Mouse (Mus musculus): Measurements from ENCODE around the gene Fbxo48.

Gene Fbxo48

DNA sequence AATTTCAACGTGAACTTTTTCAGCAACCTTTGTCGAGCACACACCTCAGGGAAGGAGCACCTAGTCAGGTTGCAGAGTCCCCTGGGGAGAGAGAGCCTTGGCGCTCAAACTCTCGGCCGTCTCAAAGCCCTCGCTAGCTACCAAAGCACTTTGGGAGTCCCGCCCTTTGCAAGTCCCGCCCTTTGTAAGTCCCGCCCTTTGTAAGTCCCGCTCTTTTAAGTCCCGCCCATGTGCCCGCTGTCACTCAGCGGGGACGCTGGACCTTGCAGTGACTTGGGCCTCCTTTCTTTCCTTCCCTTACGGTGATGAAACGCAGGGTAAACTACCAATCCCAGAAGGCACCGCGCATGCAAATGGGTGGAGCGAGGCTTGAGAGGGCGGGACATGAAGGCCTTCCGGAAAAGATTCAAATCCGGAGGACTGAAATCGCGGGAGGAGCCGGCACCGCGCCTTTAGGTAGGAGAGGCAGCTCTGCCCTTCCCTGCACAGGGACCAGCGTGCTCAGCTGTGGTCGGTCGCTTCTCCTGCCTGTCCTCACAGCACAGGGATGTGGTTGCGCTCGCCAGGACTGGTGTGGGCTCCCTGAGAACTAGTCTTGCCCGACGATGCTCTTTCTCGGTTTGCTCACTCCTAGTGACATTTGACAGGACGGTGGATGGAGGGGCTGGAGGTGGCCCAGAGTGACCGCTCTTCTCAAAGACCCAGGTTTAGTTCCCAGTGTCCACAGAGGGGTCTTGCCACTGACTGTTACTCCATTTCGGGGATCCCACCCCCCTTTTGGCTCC, at the start of gene Fbxo48:
TSS of gene Fbxo48 (plus strand) at position 400 of the 785 bp plus-strand sequence.
- DNase-seq (ENCODE audit: low read depth, low spot score): peak; percentile 99

DNA sequence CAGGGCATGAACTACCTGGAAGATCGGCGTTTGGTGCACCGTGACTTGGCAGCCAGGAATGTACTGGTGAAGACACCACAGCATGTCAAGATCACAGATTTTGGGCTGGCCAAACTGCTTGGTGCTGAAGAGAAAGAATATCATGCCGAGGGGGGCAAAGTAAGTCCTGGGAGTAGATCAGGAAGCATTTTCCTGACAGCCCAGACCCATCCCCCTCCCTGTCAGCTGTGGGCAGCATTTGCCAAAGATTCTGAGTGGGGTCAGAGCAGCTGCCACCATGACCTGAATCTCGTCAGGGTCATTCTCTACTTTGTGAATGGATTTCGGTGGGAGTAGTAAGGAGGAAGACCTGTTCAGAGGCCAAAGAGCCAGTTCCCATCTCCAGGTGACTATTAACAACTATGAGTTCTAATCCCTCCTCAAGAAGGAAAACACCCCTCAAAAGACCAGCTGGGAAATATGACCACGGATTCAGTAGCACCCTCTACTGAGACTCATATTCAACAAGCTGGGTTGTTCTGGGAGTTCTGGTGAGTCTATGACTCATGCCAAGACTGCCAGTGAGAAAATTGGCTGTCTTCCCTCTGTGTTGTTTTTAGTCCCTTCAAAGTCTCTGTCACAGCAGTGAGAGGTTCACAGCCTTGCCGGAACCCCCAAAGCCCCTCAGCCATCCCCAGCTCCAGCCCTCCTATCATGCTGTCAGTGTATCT, 46.7 kb upstream of the Fbxo48 start:
- DNase-seq (ENCODE audit: low read depth, low spot score): no peak

GRCm38 (mm10) chr11:16905012-16905332, 46.2 kb upstream of the Fbxo48 start:
- DNase-seq (ENCODE audit: low read depth, low spot score): no peak

DNA sequence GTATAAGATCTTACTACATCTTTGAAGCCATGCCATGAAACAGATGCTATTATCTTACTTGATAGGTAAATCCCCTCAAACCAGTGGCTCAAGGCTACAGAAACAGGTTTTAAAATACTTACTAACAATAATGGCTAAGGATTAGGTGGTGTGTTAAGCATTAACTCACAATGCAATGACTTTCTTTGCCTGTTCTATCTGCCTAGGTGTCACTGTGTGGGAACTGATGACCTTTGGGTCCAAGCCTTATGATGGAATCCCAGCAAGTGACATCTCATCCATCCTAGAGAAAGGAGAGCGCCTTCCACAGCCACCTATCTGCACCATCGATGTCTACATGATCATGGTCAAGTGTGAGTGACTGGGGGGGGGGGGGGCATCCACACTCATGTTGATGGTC, 44.6 kb upstream of the Fbxo48 start:
- no peak for DNase-seq (ENCODE audit: low read depth, low spot score)

DNA sequence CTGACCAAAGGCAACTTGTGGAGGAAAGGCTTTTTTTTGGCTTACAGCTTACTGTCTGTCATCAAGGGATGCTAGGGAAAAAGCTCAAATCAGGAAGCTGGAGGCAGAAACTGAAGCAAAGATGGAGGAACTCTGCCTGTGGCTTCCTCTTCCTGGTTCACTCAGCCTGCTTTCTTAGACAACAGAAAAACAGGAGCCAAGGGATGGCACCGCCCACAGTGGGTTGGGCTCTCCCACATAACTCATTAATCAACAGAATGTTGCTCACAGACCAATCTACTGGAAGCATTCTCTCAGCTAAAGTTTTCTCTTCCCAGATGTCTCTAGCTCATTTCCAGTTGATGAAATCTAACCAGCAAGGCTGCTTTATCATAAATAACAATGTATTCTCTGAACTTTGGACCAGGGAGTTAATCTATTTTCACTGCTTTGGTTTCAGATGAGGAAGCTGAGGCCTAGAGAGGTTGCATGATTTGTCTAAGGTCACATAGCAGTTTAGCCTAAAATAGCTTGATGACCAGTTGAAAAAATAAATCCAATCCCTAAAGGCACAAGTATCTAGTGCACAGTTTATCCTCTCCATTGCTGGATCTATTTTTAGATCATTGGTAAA, 43.6 kb upstream of the Fbxo48 start:
- DNase-seq (ENCODE audit: low read depth, low spot score): no peak

DNA sequence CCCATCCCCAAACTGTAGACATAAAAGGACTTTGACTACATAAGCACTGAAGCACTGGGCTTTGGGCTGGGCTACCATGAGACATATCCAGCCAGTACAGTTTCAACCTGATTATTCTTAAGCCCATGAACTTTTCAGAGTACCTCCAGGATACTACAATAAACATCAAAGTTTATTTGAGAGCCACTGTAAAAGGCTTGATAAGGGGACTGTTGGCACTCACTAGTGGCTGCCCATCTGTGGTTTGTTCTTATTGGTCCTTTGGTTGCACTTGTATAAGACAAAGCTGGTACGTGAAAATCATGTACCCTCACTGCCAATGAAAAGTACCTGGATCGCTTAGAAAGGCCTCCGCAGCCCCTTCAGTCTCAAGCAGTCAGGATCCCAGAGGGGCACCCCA, 36.4 kb upstream of the Fbxo48 start:
- no peak for DNase-seq (ENCODE audit: low read depth, low spot score)

- DNase-seq (ENCODE audit: low read depth, low spot score): no peak
Measured at GRCm38 (mm10) chr11:16915850-16916249, 35.3 kb upstream of the Fbxo48 start.

DNA sequence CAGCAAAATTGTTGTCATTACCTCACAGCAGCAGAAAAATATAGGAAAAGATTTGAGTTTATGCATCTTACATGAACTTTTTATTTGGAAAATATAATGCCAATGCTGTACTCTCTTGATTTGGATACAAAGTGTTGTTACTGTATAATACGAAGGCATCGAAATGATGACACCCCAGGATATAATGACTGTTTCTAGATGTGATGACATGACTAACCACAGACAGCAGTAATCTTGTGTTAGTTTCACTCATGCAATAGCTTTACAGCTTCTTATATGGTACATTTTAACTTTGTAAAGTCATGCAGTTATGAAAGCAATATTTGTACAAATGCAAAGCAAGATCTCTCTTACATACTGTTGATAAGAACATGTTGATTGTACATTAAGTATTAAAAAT, 33.7 kb upstream of the Fbxo48 start:
- DNase-seq (ENCODE audit: low read depth, low spot score): no peak

DNA sequence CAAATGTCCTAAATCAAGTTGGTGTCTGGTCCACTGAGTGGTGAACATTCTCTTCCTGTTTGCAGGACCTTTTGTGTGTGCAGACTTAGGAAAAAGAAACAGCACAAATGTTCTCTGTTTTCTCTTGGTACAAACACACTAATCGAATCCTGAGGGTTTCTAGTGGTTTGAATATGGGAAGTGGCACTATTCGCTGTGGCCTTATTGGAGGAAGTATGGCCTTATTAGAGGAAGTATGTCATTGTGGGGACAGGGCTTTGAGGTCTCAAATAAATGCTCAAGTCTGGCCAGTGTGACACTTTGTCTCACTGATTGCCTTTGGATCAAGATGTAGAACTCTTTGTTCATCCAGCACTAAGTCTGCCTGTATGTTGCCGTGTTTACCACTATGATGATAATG, 19.0 kb upstream of the Fbxo48 start:
- DNase-seq (ENCODE audit: low read depth, low spot score): peak; percentile 46

- no peak for DNase-seq (ENCODE audit: low read depth, low spot score)
Measured at GRCm38 (mm10) chr11:16935577-16936236, 15.5 kb upstream of the Fbxo48 start.

GRCm38 (mm10) chr11:16941103-16941793, 9.9 kb upstream of the Fbxo48 start:
- DNase-seq (ENCODE audit: low read depth, low spot score): peak; percentile 66

DNA sequence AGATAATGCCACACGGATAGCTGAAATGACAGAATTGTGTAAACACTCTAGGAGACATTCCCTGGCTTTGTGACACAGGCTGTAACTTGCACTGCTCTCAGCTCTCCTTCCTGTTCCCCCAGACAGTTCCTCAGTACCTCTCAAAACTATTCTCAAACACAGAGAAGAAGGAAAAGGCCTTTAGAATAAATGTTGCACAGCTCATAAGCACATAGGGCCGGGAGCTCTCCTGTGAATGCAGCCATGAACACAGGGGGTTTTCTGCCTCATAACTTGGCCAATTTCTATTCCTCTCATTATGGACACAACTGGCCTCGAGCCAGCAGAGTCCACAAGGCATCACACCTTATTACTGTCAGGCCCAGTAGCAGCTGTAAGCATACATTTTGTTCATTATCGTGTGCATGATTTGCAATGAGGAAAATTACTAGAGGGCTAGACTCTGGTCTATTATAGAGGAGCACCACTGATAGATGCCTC, 9.2 kb upstream of the Fbxo48 start:
- no peak for DNase-seq (ENCODE audit: low read depth, low spot score)

- no peak for DNase-seq (ENCODE audit: low read depth, low spot score)
Measured at GRCm38 (mm10) chr11:16943016-16943415, 8.2 kb upstream of the Fbxo48 start.

DNA sequence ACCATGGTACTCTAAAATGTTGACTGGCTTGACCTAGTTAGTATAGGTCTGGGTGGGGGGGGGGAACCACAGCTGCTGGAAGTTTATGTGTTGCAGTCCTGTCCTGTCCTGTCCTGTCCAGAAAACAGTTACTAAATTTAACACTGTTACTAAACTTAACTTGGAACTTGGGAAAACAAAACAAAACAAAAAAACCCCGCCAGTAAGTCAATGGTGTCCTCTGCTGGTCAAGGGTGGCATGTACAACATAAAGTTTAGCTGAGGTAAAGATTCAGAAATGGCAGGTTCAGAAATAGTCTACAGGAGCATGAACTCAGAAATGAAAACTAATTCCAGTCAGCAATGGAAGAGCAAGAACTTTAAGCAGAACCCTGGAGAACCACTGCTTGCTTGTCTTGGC, 2.4 kb upstream of the Fbxo48 start:
- peak; percentile 37 for DNase-seq (ENCODE audit: low read depth, low spot score)

- DNase-seq (ENCODE audit: low read depth, low spot score): no peak
Measured at GRCm38 (mm10) chr11:16950226-16950975, 774 bp upstream of the Fbxo48 start.

- DNase-seq (ENCODE audit: low read depth, low spot score): no peak
Measured at GRCm38 (mm10) chr11:16951761-16952010, 511 bp downstream of the Fbxo48 start.

GRCm38 (mm10) chr11:16956115-16956862, 5.1 kb downstream of the Fbxo48 start:
- peak; percentile 74 for DNase-seq (ENCODE audit: low read depth, low spot score)

DNA sequence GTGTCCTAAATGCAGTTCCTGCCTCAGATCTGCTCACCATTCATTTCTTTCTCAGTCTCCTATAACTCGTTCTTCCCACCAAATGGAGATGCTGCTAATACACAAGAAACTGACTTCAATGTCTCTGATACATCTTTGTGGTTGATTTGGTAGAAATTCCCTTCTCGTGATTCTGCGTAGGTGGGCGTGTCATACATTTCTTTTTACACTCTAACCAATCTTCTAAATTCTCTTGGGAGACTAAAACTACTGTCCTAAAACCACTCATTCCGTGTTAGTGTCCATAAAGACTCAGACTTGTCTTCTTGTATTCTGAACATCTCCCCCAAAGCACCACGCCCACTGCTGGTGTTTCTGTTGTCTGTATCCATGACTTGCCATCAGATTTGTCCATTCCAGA, 5.9 kb downstream of the Fbxo48 start:
- DNase-seq (ENCODE audit: low read depth, low spot score): no peak

DNA sequence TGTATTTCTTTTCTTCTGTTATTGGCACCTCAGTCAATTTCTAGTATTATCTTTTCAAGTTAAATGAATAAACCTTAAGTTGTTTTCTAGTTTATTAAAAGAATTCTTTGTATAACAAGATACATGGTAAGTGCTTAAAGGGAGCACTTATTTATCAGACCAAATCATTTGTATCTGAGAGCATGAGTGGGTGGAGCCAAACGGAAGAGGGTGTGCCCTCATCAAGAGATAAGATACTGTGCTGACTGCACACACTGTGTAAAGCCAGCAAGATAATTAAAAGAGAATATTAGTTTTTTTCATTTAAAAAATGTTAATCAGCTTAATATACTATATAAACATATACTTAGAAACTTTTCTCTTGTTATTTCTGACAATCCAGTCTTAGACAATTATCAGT, 7.3 kb downstream of the Fbxo48 start:
- no peak for DNase-seq (ENCODE audit: low read depth, low spot score)

DNA sequence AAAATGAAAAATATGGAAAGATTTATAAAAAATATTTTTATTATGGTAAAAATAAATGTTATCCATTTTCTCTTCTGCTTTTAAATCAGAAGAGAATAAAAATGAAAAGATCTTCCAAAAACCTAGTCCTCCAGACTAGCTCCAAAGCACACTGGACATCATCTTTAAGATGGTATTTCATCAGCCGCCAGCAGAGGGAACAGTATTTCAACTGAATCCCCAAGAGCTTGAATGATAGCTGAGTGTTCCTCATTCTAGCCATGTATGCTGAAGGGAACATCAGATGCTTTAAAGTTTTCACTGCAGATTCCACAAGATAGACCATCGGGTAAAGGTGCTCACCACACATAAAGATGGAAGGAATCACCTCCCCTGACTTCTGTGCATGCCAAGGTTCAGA, 16.6 kb downstream of the Fbxo48 start:
- DNase-seq (ENCODE audit: low read depth, low spot score): peak; percentile 69

Data from A20 (cell line).